Comparison of ENCODE assay signal across 19 mouse cellular contexts in the genomic region with DNA sequence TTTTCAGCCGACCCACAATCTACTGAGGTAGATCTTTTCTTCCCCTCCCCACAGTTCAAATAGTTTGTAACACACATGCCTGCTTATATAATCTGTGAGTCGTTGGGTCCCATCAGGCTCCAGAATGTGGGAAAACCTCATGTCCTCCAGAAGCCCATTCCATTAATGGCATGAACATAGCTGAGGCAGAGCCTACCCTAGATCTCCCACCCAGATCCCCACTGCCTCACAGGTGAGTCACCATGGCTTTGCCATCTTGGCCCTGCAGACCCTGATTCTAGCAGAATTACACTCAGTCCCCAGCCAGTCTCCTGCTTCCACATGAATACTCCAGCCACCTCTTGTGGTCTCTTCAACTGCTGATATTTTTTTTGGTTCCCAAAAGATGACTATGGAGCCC. TPM values are rescaled to one million over a fixed set of nuclear protein-coding genes. Genes with fewer than 3 reads are reported as not detected.
DNase-seq lines count a peak whose midpoint lies in the region; ATAC-seq and TF ChIP-seq lines count a peak whose summit lies in the region.
"Had no signal": no experiment of that assay in that cellular context is flagged by ENCODE, and none has a peak within 500 bp of the region (broad histone marks: within the 10 kb centered on the region; RNA-seq: fewer than 3 reads in every experiment).

No protein-coding gene starts in this region.

- TF ChIP-seq POLR2A in cerebellum, adult 2 months (IDR thresholded peaks at IDR 0.05; ENCODE audit: borderline replicate concordance, insufficient read depth, low read length), result no peak

- no peaks in the 10 kb centered on the region for H3K36me3 ChIP-seq in hindbrain, embryonic 11.5 days (ENCODE audit: control insufficient read depth, insufficient read depth, low read length)
- no peaks in the 10 kb centered on the region for H3K36me3 ChIP-seq in hindbrain, embryonic 10.5 days
- H3K36me3 ChIP-seq in midbrain, embryonic 16.5 days (ENCODE audit: control insufficient read depth, insufficient read depth, low read length), result no peaks in the 10 kb centered on the region
- no peaks in the 10 kb centered on the region for H3K36me3 ChIP-seq in midbrain, postnatal 0 days (ENCODE audit: insufficient read depth, low read length)
- H3K36me3 ChIP-seq: embryonic facial prominence, embryonic 12.5 days; G1E; hindbrain, embryonic 12.5 days; kidney, embryonic 15.5 days; liver, embryonic 12.5 days; midbrain, embryonic 13.5 days; neural tube, embryonic 13.5 days had no signal

- no peak overlapping the region for H3K9ac ChIP-seq in hindbrain, embryonic 11.5 days (ENCODE audit: low read depth, low read length)
- H3K9ac ChIP-seq in midbrain, embryonic 16.5 days (ENCODE audit: low read depth, low read length), result no peak overlapping the region
- H3K9ac ChIP-seq in midbrain, postnatal 0 days (replicated peaks; ENCODE audit: low read length, poor library complexity, severe bottlenecking), result no peak overlapping the region
- H3K9ac ChIP-seq: embryonic facial prominence, embryonic 12.5 days; hindbrain, embryonic 12.5 days; kidney, embryonic 15.5 days; liver, embryonic 12.5 days; liver, postnatal 0 days; midbrain, embryonic 13.5 days; neural tube, embryonic 13.5 days had no signal

- no peaks in the 10 kb centered on the region for H3K27me3 ChIP-seq in cerebellum, adult 2 months (ENCODE audit: control insufficient read depth, insufficient read depth, low read length)
- H3K27me3 ChIP-seq in hindbrain, embryonic 11.5 days (ENCODE audit: control insufficient read depth, insufficient read depth, low read length), result no peaks in the 10 kb centered on the region
- no peaks in the 10 kb centered on the region for H3K27me3 ChIP-seq in hindbrain, embryonic 10.5 days (ENCODE audit: insufficient read depth, poor library complexity, severe bottlenecking)
- no peaks in the 10 kb centered on the region; the same call in 1 of the 2 replicates for H3K27me3 ChIP-seq in midbrain, embryonic 16.5 days (ENCODE audit: control insufficient read depth, insufficient read depth, low read depth, low read length)
- no peaks in the 10 kb centered on the region for H3K27me3 ChIP-seq in midbrain, postnatal 0 days (ENCODE audit: insufficient read depth, low read length)
- H3K27me3 ChIP-seq: embryonic facial prominence, embryonic 12.5 days; hindbrain, embryonic 12.5 days; kidney, embryonic 15.5 days; liver, embryonic 12.5 days; midbrain, embryonic 13.5 days; neural tube, embryonic 13.5 days; Patski had no signal

- H3K4me1 ChIP-seq in cerebellum, adult 2 months (ENCODE audit: control insufficient read depth, insufficient read depth, low read length), result peaks cover 24% of the 10 kb centered on the region
- H3K4me1 ChIP-seq in hindbrain, embryonic 11.5 days (replicated peaks; ENCODE audit: control insufficient read depth, insufficient read depth, low read length), result no peaks in the 10 kb centered on the region
- H3K4me1 ChIP-seq in hindbrain, embryonic 10.5 days (replicated peaks), result 0 out of 2 replicates have a peak, but pooled peaks cover 4% of the 10 kb centered on the region
- no peaks in the 10 kb centered on the region for H3K4me1 ChIP-seq in midbrain, embryonic 16.5 days (ENCODE audit: control insufficient read depth, insufficient read depth, low read length)
- 0 out of 2 replicates have a peak, but pooled peaks cover 1% of the 10 kb centered on the region for H3K4me1 ChIP-seq in midbrain, postnatal 0 days (ENCODE audit: insufficient read depth, low read length)
- H3K4me1 ChIP-seq: hindbrain, embryonic 12.5 days; liver, embryonic 12.5 days had no signal

- H3K4me3 ChIP-seq in cerebellum, adult 2 months (replicated peaks; ENCODE audit: insufficient read depth, low read depth, low read length), result no peak overlapping the region
- no peak overlapping the region for H3K4me3 ChIP-seq in hindbrain, embryonic 11.5 days (ENCODE audit: low read depth, low read length)
- no peak overlapping the region for H3K4me3 ChIP-seq in hindbrain, embryonic 10.5 days
- H3K4me3 ChIP-seq in midbrain, embryonic 16.5 days (ENCODE audit: low read depth, low read length), result no peak overlapping the region
- no peak overlapping the region for H3K4me3 ChIP-seq in midbrain, postnatal 0 days (ENCODE audit: low read depth, low read length)
- H3K4me3 ChIP-seq: embryonic facial prominence, embryonic 12.5 days; hindbrain, embryonic 12.5 days; liver, embryonic 12.5 days; midbrain, embryonic 13.5 days; neural tube, embryonic 13.5 days had no signal

- 0 out of 2 replicates have a peak, but pooled peaks have one; percentile 36 for ATAC-seq in hindbrain, embryonic 11.5 days (ENCODE audit: low FRiP score)
- peak; percentile 34; the same call in 1 of the 2 replicates for ATAC-seq in midbrain, embryonic 16.5 days
- ATAC-seq in midbrain, postnatal 0 days (ENCODE audit: low FRiP score), result no peak
- no peak for ATAC-seq in erythroblast, adult 5-6 weeks (replicated peaks; ENCODE audit: low FRiP score, poor library complexity, severe bottlenecking)
- ATAC-seq: liver, embryonic 12.5 days had no signal

- H3K27ac ChIP-seq in cerebellum, adult 2 months (ENCODE audit: insufficient read depth, low read length), result peak overlapping the region; percentile 93
- no peak overlapping the region for H3K27ac ChIP-seq in hindbrain, embryonic 11.5 days (ENCODE audit: low read depth, low read length)
- no peak overlapping the region for H3K27ac ChIP-seq in hindbrain, embryonic 10.5 days
- no peak overlapping the region for H3K27ac ChIP-seq in midbrain, embryonic 16.5 days (ENCODE audit: low read length)
- no peak overlapping the region for H3K27ac ChIP-seq in midbrain, postnatal 0 days (ENCODE audit: low read depth, low read length)
- H3K27ac ChIP-seq: hindbrain, embryonic 12.5 days; liver, embryonic 12.5 days; midbrain, embryonic 13.5 days; neural tube, embryonic 13.5 days had no signal

- no peak overlapping the region for H3K4me2 ChIP-seq in hindbrain, embryonic 11.5 days (replicated peaks; ENCODE audit: low read depth, low read length)
- H3K4me2 ChIP-seq in midbrain, embryonic 16.5 days (ENCODE audit: low read length), result no peak overlapping the region
- H3K4me2 ChIP-seq in midbrain, postnatal 0 days (ENCODE audit: low read depth, low read length, poor library complexity, severe bottlenecking), result no peak overlapping the region
- H3K4me2 ChIP-seq: liver, embryonic 12.5 days; neural tube, embryonic 13.5 days had no signal

- 70% methylated on average over 2 of the region's 2 CpGs for WGBS in cerebellum, adult 2 months
- WGBS in hindbrain, embryonic 11.5 days, result 90% methylated on average over 2 of the region's 2 CpGs
- WGBS in hindbrain, embryonic 10.5 days, result 92% methylated on average over 2 of the region's 2 CpGs
- 95% methylated on average over 2 of the region's 2 CpGs for WGBS in midbrain, embryonic 16.5 days
- WGBS in midbrain, postnatal 0 days, result 90% methylated on average over 2 of the region's 2 CpGs

- no peak for TF ChIP-seq CTCF in cerebellum, adult 2 months (IDR thresholded peaks at IDR 0.05; ENCODE audit: borderline replicate concordance, insufficient read depth, low read depth, low read length)
- no peak for TF ChIP-seq CTCF in midbrain, postnatal 0 days (IDR thresholded peaks at IDR 0.05)

- no peaks in the 10 kb centered on the region for H3K9me3 ChIP-seq in hindbrain, embryonic 11.5 days (ENCODE audit: control insufficient read depth, low read length)
- no peaks in the 10 kb centered on the region for H3K9me3 ChIP-seq in hindbrain, embryonic 10.5 days
- H3K9me3 ChIP-seq in midbrain, embryonic 16.5 days (replicated peaks; ENCODE audit: control insufficient read depth, low read length, poor library complexity, severe bottlenecking), result no peaks in the 10 kb centered on the region
- no peaks in the 10 kb centered on the region for H3K9me3 ChIP-seq in midbrain, postnatal 0 days (ENCODE audit: low read length)
- H3K9me3 ChIP-seq: embryonic facial prominence, embryonic 12.5 days; G1E; hindbrain, embryonic 12.5 days; kidney, embryonic 15.5 days; liver, embryonic 12.5 days; midbrain, embryonic 13.5 days; neural tube, embryonic 13.5 days had no signal

- peak in 1 of 2 experiments; percentile 36 for DNase-seq in cerebellum, adult 2 months
- no peak for DNase-seq in cerebellum, adult 11 months
- no peak for DNase-seq in hindbrain, embryonic 11.5 days (ENCODE audit: low spot score)
- DNase-seq in hindbrain, embryonic 10.5 days (ENCODE audit: low spot score), result no peak
- DNase-seq in midbrain, postnatal 0 days (ENCODE audit: low spot score), result no peak

RNA-seq across cellular contexts. Expression of a gene that starts 23.4 kb away (rescaled TPM):
- 22.5 and 28.0 TPM in 2 replicates for polyA plus RNA-seq in cerebellum, adult 2 months (2012; rRNA removed)
- polyA plus RNA-seq in hindbrain, embryonic 11.5 days (2014; fragmentation: Nextera tagmentation; extraction: Ambion mirVana), result 0.28 and 0.31 TPM in 2 replicates
- polyA plus RNA-seq in hindbrain, embryonic 10.5 days (2016; fragmentation: Nextera tagmentation; extraction: Ambion mirVana), result 0.16 and 0.25 TPM in 2 replicates
- polyA plus RNA-seq in midbrain, embryonic 16.5 days (2015; fragmentation: Nextera tagmentation; extraction: Ambion mirVana), result 0.98 and 1.6 TPM in 2 replicates
- 6.1 and 11.1 TPM in 2 replicates for total RNA-seq in midbrain, postnatal 0 days (2014; rRNA removed)
- 1.3 and 1.8 TPM in 2 replicates for polyA plus RNA-seq in midbrain, postnatal 0 days (2015; fragmentation: Nextera tagmentation; extraction: Ambion mirVana)
- total RNA-seq in erythroblast, adult 5-6 weeks (2015; ENCODE audit: low replicate concordance), result 9.4 and 21.9 TPM in 2 replicates
- 6.0 and 7.1 TPM in 2 replicates for total RNA-seq in erythroblast, adult 5-6 weeks (2017; ENCODE audit: low replicate concordance)
- total RNA-seq: gastrocnemius, postnatal 14 days had no signal
- polyA plus RNA-seq: G1E; heart, embryonic 14.5 days; Patski; testis, adult 2 months had no signal

Comparison
In these comparisons a context has a peak if more than half of its experiments do, and no peak if none do; other contexts are left out.
1. ATAC-seq: peak in hindbrain, embryonic 11.5 days (single experiment) and midbrain, embryonic 16.5 days (single experiment); none in midbrain, postnatal 0 days (single experiment) and erythroblast, adult 5-6 weeks (single experiment).